Mouse (Mus musculus): ENCODE results near the gene Srebf2. TPM values are rescaled to one million over a fixed set of nuclear protein-coding genes. Genes with fewer than 3 reads are reported as not detected.

Srebf2 gene
- polyA plus RNA-seq, 1 experiment from 2014 or later, result 155 TPM

DNA sequence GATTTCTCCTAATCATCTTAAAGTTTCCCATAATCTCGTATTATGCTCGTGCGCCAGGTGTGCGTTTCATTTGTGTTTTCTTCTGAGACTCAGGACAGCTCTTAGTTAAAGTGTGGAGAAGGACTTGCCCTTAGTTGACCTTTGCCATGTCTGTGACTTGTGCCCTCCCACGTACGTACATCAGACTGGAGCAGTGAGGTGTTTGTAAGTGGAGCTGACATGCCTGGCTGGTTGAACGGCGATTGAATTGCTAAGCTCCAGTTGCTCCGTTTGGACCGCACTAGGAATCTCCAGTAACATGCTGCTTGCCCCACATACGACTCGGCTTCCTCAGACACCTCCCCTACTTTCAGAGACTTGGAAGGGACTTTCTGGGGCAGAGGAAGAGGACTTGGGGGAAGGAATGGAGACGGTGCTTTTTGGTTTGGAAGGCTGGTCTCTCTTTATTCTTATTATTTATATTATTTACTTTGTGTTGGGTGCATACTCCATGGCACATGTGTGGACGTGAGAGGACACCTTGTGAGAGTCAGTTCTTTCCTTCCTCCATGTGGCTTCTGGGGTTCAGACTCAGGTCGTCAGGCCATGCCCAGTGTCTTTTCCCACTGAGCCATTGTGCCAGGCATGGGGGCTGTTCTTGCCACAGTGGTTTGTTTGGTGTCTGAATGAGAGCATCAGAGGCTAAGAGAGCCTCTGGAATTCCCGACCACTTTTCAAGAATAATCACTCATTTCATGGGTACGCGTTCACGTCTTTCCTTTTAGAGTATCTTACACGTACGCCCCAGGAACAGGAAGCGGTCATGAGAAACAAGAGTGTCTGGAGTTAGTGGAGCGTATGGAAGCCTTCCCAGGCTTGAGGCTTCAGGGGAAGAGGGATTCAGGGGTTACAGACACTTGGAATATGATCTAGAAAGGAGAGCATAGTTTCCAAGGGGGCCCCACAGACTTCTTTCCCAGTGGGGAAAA, 20.5 kb downstream of the Srebf2 start:
- 61% methylated on average over 23 of the region's 23 CpGs for WGBS
- Histone ChIP-seq H3K9me3 (no peaks in the 10 kb centered on the region), H3K4me2 (no peak overlapping the region), H3K36me3 (peaks cover 29% of the 10 kb centered on the region), H3K27ac (peak overlapping the region; percentile 75; the same call in 1 of the 2 replicates), H3K4me1 (peaks cover 41% of the 10 kb centered on the region), H3K4me3 (no peak overlapping the region), H3K9ac (no peak overlapping the region), H3K27me3 (no peaks in the 10 kb centered on the region)
- ATAC-seq (ENCODE audit: insufficient number of reproducible peaks, low FRiP score, low TSS enrichment, low read depth), result no peak

DNA sequence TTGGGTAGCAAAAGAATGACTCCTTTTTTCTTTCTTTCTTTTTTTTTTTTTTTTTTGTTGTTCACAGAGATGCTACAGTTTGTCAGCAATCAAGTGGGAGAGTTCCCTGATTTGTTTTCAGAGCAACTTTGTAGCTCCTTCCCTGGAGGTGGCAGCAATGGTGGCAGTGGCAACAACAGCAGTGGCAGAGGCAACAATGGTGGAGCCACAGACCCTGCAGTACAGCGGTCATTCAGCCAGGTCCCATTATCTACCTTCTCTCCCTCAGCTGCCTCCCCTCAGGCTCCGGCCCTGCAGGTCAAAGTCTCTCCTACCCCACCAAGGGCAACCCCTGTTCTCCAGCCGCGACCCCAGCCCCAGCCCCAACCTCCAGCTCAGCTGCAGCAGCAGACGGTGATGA, 22.7 kb downstream of the Srebf2 start:
- WGBS, result 90% methylated on average over 5 of the region's 5 CpGs
- no peak overlapping the region for H3K4me2 ChIP-seq
- no peak overlapping the region for H3K27ac ChIP-seq
- H3K9ac ChIP-seq, result no peak overlapping the region
- ATAC-seq (ENCODE audit: insufficient number of reproducible peaks, low FRiP score, low TSS enrichment, low read depth), result no peak
- H3K36me3 ChIP-seq, result peaks cover 48% of the 10 kb centered on the region
- H3K4me3 ChIP-seq, result no peak overlapping the region
- H3K9me3 ChIP-seq, result no peaks in the 10 kb centered on the region
- H3K4me1 ChIP-seq, result peaks cover 28% of the 10 kb centered on the region
- H3K27me3 ChIP-seq, result no peaks in the 10 kb centered on the region

DNA sequence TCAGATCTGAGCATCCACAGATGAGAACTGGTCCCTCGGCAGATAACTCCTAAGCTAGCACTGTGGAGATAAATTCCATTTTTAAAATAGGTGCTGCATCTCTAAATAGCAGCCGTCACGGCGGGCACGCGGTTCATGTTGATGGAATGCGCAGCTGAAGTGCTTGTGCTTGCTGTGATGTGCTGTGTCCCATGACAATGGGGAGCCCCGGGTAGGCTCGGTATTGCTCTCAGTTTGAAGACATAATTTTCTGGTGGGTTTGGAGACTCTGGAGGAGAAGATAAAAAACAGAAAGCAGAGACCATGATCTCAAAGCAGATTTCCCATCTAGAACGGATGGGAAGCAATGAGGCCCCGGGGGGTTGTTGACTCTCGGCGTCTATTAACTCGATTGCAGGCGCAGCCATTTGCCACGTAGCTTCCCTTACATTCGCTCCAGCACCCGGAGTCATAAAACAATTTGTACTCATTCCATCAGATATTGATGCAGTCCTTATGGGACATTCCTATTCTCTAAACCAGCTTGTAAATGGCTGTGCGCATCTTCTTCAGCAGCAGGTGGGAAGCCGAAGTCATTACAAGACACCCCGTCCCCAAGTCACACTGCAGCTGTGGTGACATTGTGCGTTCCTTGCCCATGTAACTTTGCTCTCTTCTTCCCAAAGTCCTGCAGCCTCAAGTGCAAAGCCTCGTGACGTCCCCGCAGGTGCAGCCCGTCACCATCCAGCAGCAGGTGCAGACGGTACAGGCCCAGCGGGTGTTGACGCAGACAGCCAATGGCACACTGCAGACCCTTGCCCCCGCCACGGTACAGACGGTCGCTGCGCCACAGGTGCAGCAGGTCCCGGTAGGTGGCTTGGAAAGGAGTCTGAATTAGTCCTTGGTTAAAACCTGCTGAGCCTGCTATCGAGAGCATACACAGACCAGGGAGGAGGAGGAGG, 23.7 kb downstream of the Srebf2 start:
- H3K4me1 ChIP-seq, result peaks cover 24% of the 10 kb centered on the region
- no peak overlapping the region for H3K9ac ChIP-seq
- H3K27ac ChIP-seq, result no peak overlapping the region
- WGBS, result 77% methylated on average over 36 of the region's 36 CpGs
- H3K9me3 ChIP-seq, result no peaks in the 10 kb centered on the region
- H3K4me3 ChIP-seq, result no peak overlapping the region
- H3K36me3 ChIP-seq, result peaks cover 59% of the 10 kb centered on the region
- no peak overlapping the region for H3K4me2 ChIP-seq
- no peak for ATAC-seq (ENCODE audit: insufficient number of reproducible peaks, low FRiP score, low TSS enrichment, low read depth)
- no peaks in the 10 kb centered on the region for H3K27me3 ChIP-seq

DNA sequence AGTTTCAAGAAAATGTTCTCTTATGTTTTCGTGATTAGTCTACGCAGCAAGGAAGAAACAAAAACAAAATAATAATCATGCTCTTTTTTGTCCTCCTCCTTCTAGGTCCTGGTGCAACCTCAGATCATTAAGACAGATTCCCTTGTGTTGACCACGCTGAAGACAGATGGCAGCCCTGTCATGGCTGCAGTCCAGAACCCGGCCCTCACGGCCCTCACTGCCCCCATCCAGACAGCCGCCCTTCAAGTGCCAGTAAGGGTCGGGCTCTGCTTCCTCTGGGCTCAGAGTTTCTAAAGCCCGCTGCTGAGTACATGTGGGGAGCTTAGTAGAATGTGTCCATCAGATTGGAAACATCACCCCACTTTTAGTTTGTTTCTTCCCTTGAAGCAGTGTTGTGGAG, 25.7 kb downstream of the Srebf2 start:
- ATAC-seq (ENCODE audit: insufficient number of reproducible peaks, low FRiP score, low TSS enrichment, low read depth), result no peak
- no peaks in the 10 kb centered on the region for H3K9me3 ChIP-seq
- H3K27ac ChIP-seq, result no peak overlapping the region
- H3K9ac ChIP-seq, result no peak overlapping the region
- no peak overlapping the region for H3K4me3 ChIP-seq
- 88% methylated on average over 8 of the region's 8 CpGs for WGBS
- H3K27me3 ChIP-seq, result no peaks in the 10 kb centered on the region
- no peak overlapping the region for H3K4me2 ChIP-seq
- H3K36me3 ChIP-seq, result peaks cover 75% of the 10 kb centered on the region
- H3K4me1 ChIP-seq, result peaks cover 5% of the 10 kb centered on the region; the same call in 1 of the 2 replicates

DNA sequence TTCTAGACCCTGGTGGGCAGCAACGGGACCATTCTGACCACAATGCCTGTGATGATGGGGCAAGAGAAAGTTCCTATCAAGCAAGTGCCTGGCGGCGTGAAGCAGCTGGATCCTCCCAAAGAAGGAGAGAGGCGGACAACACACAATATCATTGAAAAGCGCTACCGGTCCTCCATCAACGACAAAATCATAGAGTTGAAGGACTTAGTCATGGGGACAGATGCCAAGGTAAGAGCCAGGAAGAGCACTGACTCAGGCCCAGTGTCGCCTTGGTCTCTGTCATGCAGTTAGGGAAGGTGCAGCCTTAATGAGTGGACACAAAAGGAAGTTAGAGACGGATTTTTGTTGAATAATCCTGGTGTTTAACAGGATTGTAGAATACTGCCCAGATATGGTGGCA, 28.1 kb downstream of the Srebf2 start:
- no peaks in the 10 kb centered on the region for H3K4me1 ChIP-seq
- peaks cover 95% of the 10 kb centered on the region for H3K36me3 ChIP-seq
- H3K4me2 ChIP-seq, result no peak overlapping the region
- no peak overlapping the region for H3K27ac ChIP-seq
- H3K27me3 ChIP-seq, result no peaks in the 10 kb centered on the region
- H3K4me3 ChIP-seq, result no peak overlapping the region
- H3K9me3 ChIP-seq, result no peaks in the 10 kb centered on the region
- no peak for ATAC-seq (ENCODE audit: insufficient number of reproducible peaks, low FRiP score, low TSS enrichment, low read depth)
- 94% methylated on average over 9 of the region's 9 CpGs for whole genome bisulfite sequencing
- H3K9ac ChIP-seq, result no peak overlapping the region

DNA sequence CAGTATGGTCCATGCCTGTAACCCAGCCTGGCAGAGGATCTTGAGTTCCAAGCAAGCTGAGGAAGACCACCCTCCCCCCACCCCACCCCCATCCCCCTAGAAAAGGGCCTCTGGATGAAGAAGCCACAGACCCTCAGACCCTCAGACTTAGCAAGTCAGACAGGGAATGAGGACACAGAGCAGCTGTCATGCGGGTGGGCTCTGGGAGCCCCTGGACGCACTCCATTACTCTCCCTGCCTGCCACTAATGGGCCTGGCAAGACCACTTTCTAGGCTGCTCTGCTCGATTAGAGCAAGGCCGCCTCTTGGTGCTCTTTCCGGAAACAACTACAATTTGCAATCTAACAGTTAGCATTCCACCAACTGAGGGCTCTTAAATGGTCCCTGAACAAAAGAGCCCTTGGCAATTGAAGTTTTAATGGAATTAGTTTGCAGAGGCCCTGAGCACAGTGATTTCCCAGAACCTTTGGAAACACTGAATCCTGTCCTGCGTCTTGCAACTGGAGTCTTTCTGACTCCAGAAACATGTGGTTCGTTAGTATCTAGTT, 30.8 kb downstream of the Srebf2 start:
- no peaks in the 10 kb centered on the region for H3K4me1 ChIP-seq
- no peak overlapping the region for H3K9ac ChIP-seq
- H3K36me3 ChIP-seq, result peaks cover 95% of the 10 kb centered on the region
- no peaks in the 10 kb centered on the region for H3K27me3 ChIP-seq
- no peak overlapping the region for H3K4me3 ChIP-seq
- H3K9me3 ChIP-seq, result peaks cover 4% of the 10 kb centered on the region
- H3K4me2 ChIP-seq, result no peak overlapping the region
- ATAC-seq (ENCODE audit: insufficient number of reproducible peaks, low FRiP score, low TSS enrichment, low read depth), result no peak
- WGBS, result 75% methylated on average over 7 of the region's 7 CpGs
- H3K27ac ChIP-seq, result no peak overlapping the region

DNA sequence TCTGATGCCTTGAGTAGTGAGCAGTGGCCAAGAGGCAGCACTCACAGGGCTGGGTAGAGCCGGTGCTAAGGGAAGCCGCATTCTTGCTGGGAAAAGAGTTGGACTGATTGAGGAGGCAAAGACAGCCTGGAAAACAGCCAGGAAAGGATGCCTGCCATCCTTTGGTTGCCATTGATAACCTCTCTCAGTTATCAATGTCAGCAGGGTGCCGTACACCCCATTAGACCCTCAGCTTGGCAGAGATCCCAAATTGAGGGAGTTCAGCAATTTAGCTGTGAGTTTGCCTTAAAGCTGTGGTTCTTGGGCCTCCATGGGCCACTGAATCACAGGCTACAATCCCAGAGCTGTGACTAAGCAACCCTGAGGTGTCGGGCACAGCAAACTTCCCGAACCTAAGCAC, 34.1 kb downstream of the Srebf2 start:
- Histone ChIP-seq H3K9ac (no peak overlapping the region), H3K36me3 (peaks cover 99% of the 10 kb centered on the region), H3K4me2 (no peak overlapping the region), H3K4me3 (no peak overlapping the region), H3K27me3 (no peaks in the 10 kb centered on the region), H3K9me3 (peaks cover 4% of the 10 kb centered on the region), H3K27ac (no peak overlapping the region), H3K4me1 (no peaks in the 10 kb centered on the region)
- no peak for ATAC-seq (ENCODE audit: insufficient number of reproducible peaks, low FRiP score, low TSS enrichment, low read depth)
- 97% methylated on average over 5 of the region's 5 CpGs for WGBS

DNA sequence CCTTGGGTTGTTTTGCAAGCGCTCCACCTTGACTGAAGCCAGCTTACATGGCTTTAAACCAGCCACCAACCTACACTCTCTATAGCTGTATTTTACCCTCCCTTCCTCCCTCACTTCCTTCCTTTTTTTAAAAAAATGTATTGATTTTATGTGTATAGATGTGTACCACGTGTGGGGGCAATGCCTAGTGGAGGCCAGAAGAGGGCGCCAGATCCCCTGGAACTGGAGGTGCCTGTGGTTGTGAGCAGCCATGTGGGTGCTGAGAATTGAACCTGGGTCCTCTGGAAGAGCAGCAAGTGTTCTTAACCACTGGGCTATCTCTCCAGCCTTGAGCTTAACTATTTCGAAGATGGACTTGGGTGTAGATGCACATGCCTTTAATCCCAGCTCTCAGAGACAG, 35.3 kb downstream of the Srebf2 start:
- no peak for ATAC-seq (ENCODE audit: insufficient number of reproducible peaks, low FRiP score, low TSS enrichment, low read depth)
- H3K4me3 ChIP-seq, result no peak overlapping the region
- peaks cover 4% of the 10 kb centered on the region for H3K9me3 ChIP-seq
- WGBS, result 98% methylated on average over 4 of the region's 4 CpGs
- peaks cover 100% of the 10 kb centered on the region for H3K36me3 ChIP-seq
- H3K9ac ChIP-seq, result no peak overlapping the region
- no peak overlapping the region for H3K4me2 ChIP-seq
- H3K27me3 ChIP-seq, result no peaks in the 10 kb centered on the region
- H3K27ac ChIP-seq, result no peak overlapping the region
- H3K4me1 ChIP-seq, result no peaks in the 10 kb centered on the region

DNA sequence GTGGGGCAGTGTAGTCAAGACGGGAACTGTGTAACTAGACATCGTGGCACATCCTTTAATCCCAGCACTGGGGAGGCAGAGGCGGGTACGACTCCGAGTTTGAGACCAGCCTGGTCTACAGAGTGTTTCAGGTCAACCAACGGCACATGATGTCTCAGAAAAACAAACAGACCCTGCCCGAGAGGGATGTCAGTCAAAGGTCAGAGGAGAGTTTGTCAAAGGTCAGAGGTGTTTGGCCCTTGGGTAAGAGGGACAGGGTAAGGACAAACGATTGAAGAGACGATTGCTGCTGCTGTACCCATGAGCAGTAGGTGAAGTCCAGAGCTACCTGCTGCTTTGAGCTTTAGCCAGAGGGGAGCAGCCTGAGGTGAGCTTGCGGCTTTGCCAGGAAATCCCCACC, 36.6 kb downstream of the Srebf2 start:
- H3K27me3 ChIP-seq, result no peaks in the 10 kb centered on the region

DNA sequence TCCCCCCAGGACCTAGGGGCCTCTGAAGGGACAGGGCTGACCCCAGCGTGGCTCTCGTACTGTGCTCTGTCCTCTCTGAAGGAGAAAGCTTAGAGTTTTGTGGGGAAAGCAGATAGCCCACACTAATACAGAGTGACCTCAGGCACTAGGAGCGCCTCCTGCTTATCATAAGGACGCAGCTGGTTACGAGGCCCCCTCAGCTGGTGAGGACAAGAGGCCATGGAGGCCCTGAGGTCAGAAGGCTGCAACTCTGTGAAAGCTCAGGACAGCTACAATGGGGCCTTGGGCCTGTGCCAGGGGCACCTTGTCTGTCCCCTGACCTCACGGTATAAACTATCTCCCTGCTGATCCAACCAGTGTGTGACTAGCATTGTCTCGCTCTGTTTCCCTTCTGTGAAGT, 37.2 kb downstream of the Srebf2 start:
- ATAC-seq (ENCODE audit: insufficient number of reproducible peaks, low FRiP score, low TSS enrichment, low read depth), result no peak
- no peak overlapping the region for H3K4me2 ChIP-seq
- 86% methylated on average over 7 of the region's 7 CpGs for WGBS

More for the DNA sequence above, 36.6 kb downstream of the Srebf2 start:
- no peak overlapping the region for H3K27ac ChIP-seq
- H3K4me1 ChIP-seq, result no peaks in the 10 kb centered on the region
- peaks cover 4% of the 10 kb centered on the region for H3K9me3 ChIP-seq
- no peak overlapping the region for H3K9ac ChIP-seq
- no peak overlapping the region for H3K4me2 ChIP-seq
- ATAC-seq (ENCODE audit: insufficient number of reproducible peaks, low FRiP score, low TSS enrichment, low read depth), result no peak
- peaks cover 100% of the 10 kb centered on the region for H3K36me3 ChIP-seq
- WGBS, result 89% methylated on average over 10 of the region's 10 CpGs
- no peak overlapping the region for H3K4me3 ChIP-seq

DNA sequence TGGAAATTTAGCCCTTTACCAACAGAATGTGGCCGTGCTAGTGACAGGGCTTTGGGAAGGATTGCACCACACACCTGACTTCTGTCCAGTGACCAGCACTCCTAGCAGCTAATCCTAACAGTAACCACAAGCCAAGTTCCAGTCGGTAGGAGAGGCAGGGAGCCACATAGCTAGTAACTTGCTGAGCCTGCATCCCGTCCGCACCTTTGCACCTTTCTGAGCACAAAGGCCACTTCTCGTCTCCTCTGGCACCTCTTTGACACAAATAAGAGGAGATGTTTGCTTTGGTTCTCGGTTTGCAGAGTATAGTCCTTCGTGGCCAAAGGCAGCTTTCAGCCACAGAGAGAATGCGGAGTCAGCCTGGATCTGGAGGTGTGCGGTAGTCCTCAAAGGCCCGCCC, 37.7 kb downstream of the Srebf2 start:
- no peak overlapping the region for H3K9ac ChIP-seq
- 89% methylated on average over 10 of the region's 10 CpGs for WGBS
- peaks cover 99% of the 10 kb centered on the region for H3K36me3 ChIP-seq
- no peaks in the 10 kb centered on the region for H3K4me1 ChIP-seq
- no peaks in the 10 kb centered on the region for H3K27me3 ChIP-seq
- H3K4me3 ChIP-seq, result no peak overlapping the region
- H3K9me3 ChIP-seq, result peaks cover 4% of the 10 kb centered on the region
- no peak overlapping the region for H3K4me2 ChIP-seq
- no peak overlapping the region for H3K27ac ChIP-seq
- ATAC-seq (ENCODE audit: insufficient number of reproducible peaks, low FRiP score, low TSS enrichment, low read depth), result no peak

More for the DNA sequence above, 37.2 kb downstream of the Srebf2 start:
- Histone ChIP-seq H3K27ac (no peak overlapping the region), H3K27me3 (no peaks in the 10 kb centered on the region), H3K4me1 (no peaks in the 10 kb centered on the region), H3K4me3 (no peak overlapping the region), H3K9ac (no peak overlapping the region), H3K9me3 (peaks cover 4% of the 10 kb centered on the region), H3K36me3 (peaks cover 99% of the 10 kb centered on the region)

Data from limb, embryonic 15.5 days (tissue).